Mouse (Mus musculus) forebrain, embryonic 15.5 days (tissue): ENCODE data around the gene Tmed8. TPM values are rescaled to one million over a fixed set of nuclear protein-coding genes. Genes with fewer than 3 reads are reported as not detected.
A peak's percentile ranks its signal among the peaks of the same experiment; 100 is the strongest.
"Not testable (repeated sequence)": the region's sequence is repeated elsewhere in the genome, so short reads cannot be mapped to it uniquely, and the experiment has no call there.

ENCODE experiments used
- ATAC-seq: fragments of 200-750 bp; cut with Nextera tagmentation; replicated peaks from 2 replicates; pipeline ENCODE4 v1.8.0; 2017; ENCODE audit warnings: mild to moderate bottlenecking, moderate TSS enrichment, moderate library complexity
- H3K27ac ChIP-seq: fragments of 300-500 bp; sonication (generic); replicated peaks from 2 replicates; pipeline ENCODE4 v1.5.1; 2015; ENCODE audit warnings: mild to moderate bottlenecking, inconsistent platforms
- H3K27me3 ChIP-seq: fragments of 300-500 bp; sonication (generic); 2 replicates; pipeline ENCODE4 v1.6.1; 2015; ENCODE audit warnings: inconsistent platforms
- H3K36me3 ChIP-seq: fragments of 300-500 bp; sonication (generic); 2 replicates; pipeline ENCODE4 v1.6.1; 2015; ENCODE audit warnings: mild to moderate bottlenecking, inconsistent platforms
- H3K4me1 ChIP-seq: fragments of 300-500 bp; sonication (generic); 2 replicates; pipeline ENCODE4 v1.6.1; 2015; ENCODE audit warnings: inconsistent platforms
- H3K4me2 ChIP-seq: fragments of 300-500 bp; sonication (generic); replicated peaks from 2 replicates; pipeline ENCODE4 v1.6.1; 2015; ENCODE audit warnings: mild to moderate bottlenecking, inconsistent platforms
- H3K4me3 ChIP-seq: fragments of 300-500 bp; sonication (generic); 2 replicates; pipeline ENCODE4 v1.5.1; 2015; ENCODE audit warnings: mild to moderate bottlenecking, inconsistent platforms
- H3K9ac ChIP-seq: fragments of 300-500 bp; sonication (generic); replicated peaks from 2 replicates; pipeline ENCODE4 v1.6.1; 2015; ENCODE audit warnings: mild to moderate bottlenecking, inconsistent platforms
- H3K9me3 ChIP-seq: fragments of 300-500 bp; sonication (generic); 2 replicates; pipeline ENCODE4 v1.6.1; 2016; ENCODE audit warnings: inconsistent platforms
- WGBS: fragments of 180-500 bp; shearing (Covaris S2); methylation state at CpG from one replicate; pipeline ENCODE4 v1.1.7; 2015; ENCODE audit warnings: mixed read lengths; 5-methylcytosine and 5-hydroxymethylcytosine counted together
- polyA plus RNA-seq: library from polyadenylated mRNA; unstranded; fragments of >200 nt; fragmentation: Nextera tagmentation; extraction: Ambion mirVana; gene quantifications from 2 replicates; pipeline ENCODE4 v1.2.1, GENCODE M21; 2015

Gene Tmed8
- polyA plus RNA-seq = 3.6 TPM in 2 replicates

DNA sequence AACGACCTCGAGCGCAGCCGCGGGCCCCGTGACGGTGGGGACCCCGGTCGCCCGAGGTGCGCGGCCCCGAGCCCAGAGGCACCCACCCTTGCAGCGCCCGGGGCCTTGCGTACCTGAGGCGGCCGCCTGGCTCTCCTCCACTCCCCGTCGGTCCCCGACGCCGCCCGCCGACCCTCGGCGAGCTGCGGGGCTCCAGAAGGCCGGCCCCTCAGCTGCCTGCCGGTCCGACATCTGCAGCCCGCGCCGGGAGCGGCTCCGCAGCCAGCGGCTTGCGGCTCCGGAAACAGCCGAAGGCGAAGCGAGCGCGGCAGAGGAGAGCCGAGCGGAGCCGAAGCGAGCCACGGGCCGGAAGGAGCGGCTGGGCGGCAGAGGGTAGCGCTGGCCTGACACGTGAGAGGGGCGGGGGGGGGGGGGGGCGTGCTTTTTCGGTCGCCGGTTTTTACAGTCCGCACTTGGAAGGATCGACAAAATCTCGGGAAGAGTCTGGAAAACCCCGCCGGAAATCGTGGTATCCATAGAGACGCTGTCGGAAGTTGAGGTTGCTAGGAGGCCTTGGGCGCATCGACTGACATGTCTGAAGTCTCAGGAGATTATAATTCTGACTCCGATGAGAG lies at the start of gene Tmed8:
Tmed8 (minus strand) TSS at position 482 of the 614 bp plus-strand sequence.
- Histone ChIP-seq H3K4me2 (peak within 1 kb of the TSS; percentile 69), H3K9ac (peak within 1 kb of the TSS; percentile 88), H3K27ac (peak within 1 kb of the TSS; percentile 95), H3K36me3 (no peaks in the 10 kb centered on the region), H3K4me3 (peak within 1 kb of the TSS; percentile 81), H3K27me3 (no peaks in the 10 kb centered on the region), H3K9me3 (no peaks in the 10 kb centered on the region), H3K4me1 (peaks cover 18% of the 10 kb centered on the region)
- peak; percentile 98 for ATAC-seq
- WGBS = under 1% methylated on average over 57 of the region's 70 CpGs

GRCm38 (mm10) chr12:87238632-87239031 lies 38.4 kb upstream of the Tmed8 start, which contains the start of gene Noxred1:
Gene Noxred1 (minus strand): TSS chr12:87238732.
- Histone ChIP-seq H3K4me2 (no peak within 1 kb of the TSS), H3K27me3 (no peaks in the 10 kb centered on the region), H3K36me3 (peaks cover 54% of the 10 kb centered on the region), H3K27ac (no peak within 1 kb of the TSS), H3K4me1 (no peaks in the 10 kb centered on the region), H3K9me3 (no peaks in the 10 kb centered on the region), H3K4me3 (no peak within 1 kb of the TSS), H3K9ac (no peak within 1 kb of the TSS)
- WGBS = 82% methylated on average over 1 of the region's 1 CpGs
- no peak for ATAC-seq

- 91% methylated on average over 5 of the region's 5 CpGs for WGBS
- Histone ChIP-seq H3K27me3 (no peaks in the 10 kb centered on the region), H3K4me3 (no peak overlapping the region), H3K36me3 (peaks cover 42% of the 10 kb centered on the region), H3K9me3 (no peaks in the 10 kb centered on the region), H3K9ac (no peak overlapping the region), H3K4me2 (no peak overlapping the region), H3K27ac (no peak overlapping the region), H3K4me1 (no peaks in the 10 kb centered on the region)
- ATAC-seq = no peak
Measured at GRCm38 (mm10) chr12:87236882-87237483, 36.7 kb upstream of the Tmed8 start.

DNA sequence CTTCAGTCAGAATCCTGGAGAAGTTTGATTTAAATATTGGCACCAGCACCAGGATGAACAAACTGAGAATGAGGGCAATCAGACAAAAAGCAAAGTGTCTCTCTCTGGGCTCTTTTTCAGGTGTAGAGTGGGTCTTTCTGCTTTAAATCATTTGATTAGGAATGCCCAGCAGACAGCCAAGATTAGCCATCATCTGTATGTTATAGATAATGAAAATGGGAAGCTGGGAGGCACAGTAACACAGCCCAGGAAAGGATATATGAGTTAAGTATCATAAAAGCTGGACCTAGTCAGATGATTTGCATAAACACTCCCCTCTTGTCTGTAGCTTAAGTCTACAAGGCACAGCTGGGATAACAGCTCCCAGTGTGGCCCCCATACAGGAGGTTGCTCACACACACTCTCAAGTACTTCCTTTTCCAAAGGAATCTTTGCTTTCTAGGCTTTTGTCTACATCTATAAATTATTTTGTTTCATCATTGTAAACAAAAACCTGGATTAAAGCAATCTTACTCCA lies 30.2 kb upstream of the Tmed8 start:
- no peak overlapping the region for H3K4me2 ChIP-seq
- H3K9ac ChIP-seq = no peak overlapping the region
- H3K4me3 ChIP-seq = no peak overlapping the region
- H3K27me3 ChIP-seq = no peaks in the 10 kb centered on the region
- no peak overlapping the region for H3K27ac ChIP-seq
- no peaks in the 10 kb centered on the region for H3K9me3 ChIP-seq
- no peaks in the 10 kb centered on the region for H3K36me3 ChIP-seq
- no peaks in the 10 kb centered on the region for H3K4me1 ChIP-seq
- ATAC-seq = no peak

DNA sequence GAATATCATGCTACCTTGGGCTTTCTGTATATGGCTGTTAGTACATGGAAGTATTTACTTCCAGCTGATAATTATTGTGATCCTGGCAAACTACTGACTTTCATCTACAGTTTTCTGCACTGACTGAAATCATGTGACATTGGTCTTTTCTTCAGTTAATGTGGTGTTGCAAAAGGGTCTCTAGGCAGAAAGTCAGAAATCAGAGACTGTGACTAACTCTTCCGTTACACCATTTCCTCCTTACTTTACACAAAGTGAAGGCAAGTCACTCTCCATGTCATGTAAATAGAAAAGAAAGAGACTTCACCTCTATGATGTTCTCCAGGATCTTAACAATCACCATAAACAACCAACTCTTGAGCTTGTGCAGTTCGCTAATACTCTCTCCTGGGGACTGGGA lies 29.4 kb upstream of the Tmed8 start:
- 92% methylated on average over 2 of the region's 2 CpGs for WGBS
- Histone ChIP-seq H3K9me3 (no peaks in the 10 kb centered on the region), H3K27me3 (no peaks in the 10 kb centered on the region)

GRCm38 (mm10) chr12:87226801-87227200 lies 26.5 kb upstream of the Tmed8 start:
- WGBS = 84% methylated on average over 7 of the region's 7 CpGs

More for the DNA sequence above, 29.4 kb upstream of the Tmed8 start:
- Histone ChIP-seq H3K9ac (no peak overlapping the region), H3K4me1 (no peaks in the 10 kb centered on the region), H3K27ac (no peak overlapping the region), H3K4me3 (no peak overlapping the region), H3K4me2 (no peak overlapping the region), H3K36me3 (no peaks in the 10 kb centered on the region)
- ATAC-seq = no peak

DNA sequence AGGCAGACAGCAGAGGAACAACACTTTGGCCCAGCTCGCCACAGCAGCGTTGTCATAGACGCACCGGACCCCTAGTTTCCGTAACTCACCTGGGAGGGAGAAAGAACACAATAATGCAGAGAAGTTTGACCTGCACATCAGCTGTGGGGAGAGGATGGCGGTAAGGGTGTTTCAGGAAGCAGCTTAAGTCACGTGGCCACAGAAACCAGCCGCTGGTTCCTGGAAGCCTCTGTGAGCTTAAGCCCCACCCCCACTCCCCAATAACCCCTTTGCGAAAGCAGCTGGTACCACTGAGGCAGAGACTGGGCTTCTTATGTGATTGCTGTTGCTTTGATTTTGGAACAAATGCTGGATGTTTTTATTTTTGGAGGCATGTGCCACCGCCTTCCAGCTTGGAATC lies 24.7 kb upstream of the Tmed8 start:
- no peak for ATAC-seq
- no peak overlapping the region for H3K9ac ChIP-seq
- H3K4me3 ChIP-seq = no peak overlapping the region
- WGBS = 74% methylated on average over 10 of the region's 10 CpGs
- no peaks in the 10 kb centered on the region for H3K27me3 ChIP-seq
- H3K27ac ChIP-seq = no peak overlapping the region
- no peaks in the 10 kb centered on the region for H3K36me3 ChIP-seq
- no peak overlapping the region for H3K4me2 ChIP-seq
- H3K9me3 ChIP-seq = no peaks in the 10 kb centered on the region
- H3K4me1 ChIP-seq = no peaks in the 10 kb centered on the region

More at GRCm38 (mm10) chr12:87226801-87227200, 26.5 kb upstream of the Tmed8 start:
- H3K27me3 ChIP-seq = no peaks in the 10 kb centered on the region
- H3K9me3 ChIP-seq = no peaks in the 10 kb centered on the region
- H3K4me3 ChIP-seq = no peak overlapping the region
- no peak overlapping the region for H3K4me2 ChIP-seq
- H3K9ac ChIP-seq = no peak overlapping the region
- no peak for ATAC-seq
- H3K36me3 ChIP-seq = no peaks in the 10 kb centered on the region
- no peak overlapping the region for H3K27ac ChIP-seq
- H3K4me1 ChIP-seq = no peaks in the 10 kb centered on the region

DNA sequence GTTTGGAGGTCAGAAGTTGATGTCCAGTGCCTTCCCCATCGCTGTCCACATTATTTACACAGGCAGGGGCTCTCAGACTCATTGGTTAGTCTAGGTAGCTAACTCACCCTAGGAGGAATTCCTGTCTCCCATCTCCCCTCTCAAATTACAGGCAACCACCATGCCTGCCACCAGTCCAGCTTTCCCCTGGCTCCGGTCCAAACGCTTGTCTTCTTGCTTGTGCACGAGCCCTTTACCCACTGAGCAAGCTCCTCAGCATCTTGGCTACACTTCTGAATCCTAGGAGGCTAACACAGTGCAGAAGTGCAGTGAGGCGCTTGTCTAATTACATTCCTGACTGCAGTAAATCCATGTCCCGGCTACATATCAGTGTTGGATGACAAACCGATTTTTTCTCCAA lies 19.1 kb upstream of the Tmed8 start:
- no peak for ATAC-seq
- H3K9ac ChIP-seq = no peak overlapping the region
- no peaks in the 10 kb centered on the region for H3K36me3 ChIP-seq
- 62% methylated on average over 7 of the region's 7 CpGs for WGBS
- no peaks in the 10 kb centered on the region for H3K9me3 ChIP-seq
- no peaks in the 10 kb centered on the region for H3K27me3 ChIP-seq
- no peak overlapping the region for H3K4me2 ChIP-seq
- H3K4me1 ChIP-seq = no peaks in the 10 kb centered on the region
- no peak overlapping the region for H3K4me3 ChIP-seq
- no peak overlapping the region for H3K27ac ChIP-seq

- Histone ChIP-seq H3K36me3 (no peaks in the 10 kb centered on the region), H3K4me2 (no peak overlapping the region), H3K27me3 (no peaks in the 10 kb centered on the region)
Measured at GRCm38 (mm10) chr12:87217596-87217995, 17.3 kb upstream of the Tmed8 start.

GRCm38 (mm10) chr12:87216053-87216452 lies 15.8 kb upstream of the Tmed8 start:
- Histone ChIP-seq H3K9me3 (no peaks in the 10 kb centered on the region), H3K27ac (no peak overlapping the region), H3K27me3 (no peaks in the 10 kb centered on the region), H3K4me2 (no peak overlapping the region), H3K4me1 (no peaks in the 10 kb centered on the region), H3K36me3 (no peaks in the 10 kb centered on the region), H3K9ac (no peak overlapping the region), H3K4me3 (no peak overlapping the region)
- 71% methylated on average over 2 of the region's 2 CpGs for WGBS
- no peak for ATAC-seq

More at GRCm38 (mm10) chr12:87217596-87217995, 17.3 kb upstream of the Tmed8 start:
- H3K9ac ChIP-seq = no peak overlapping the region
- no peak overlapping the region for H3K4me3 ChIP-seq
- no peaks in the 10 kb centered on the region for H3K9me3 ChIP-seq
- no peak for ATAC-seq
- H3K4me1 ChIP-seq = no peaks in the 10 kb centered on the region
- no peak overlapping the region for H3K27ac ChIP-seq

DNA sequence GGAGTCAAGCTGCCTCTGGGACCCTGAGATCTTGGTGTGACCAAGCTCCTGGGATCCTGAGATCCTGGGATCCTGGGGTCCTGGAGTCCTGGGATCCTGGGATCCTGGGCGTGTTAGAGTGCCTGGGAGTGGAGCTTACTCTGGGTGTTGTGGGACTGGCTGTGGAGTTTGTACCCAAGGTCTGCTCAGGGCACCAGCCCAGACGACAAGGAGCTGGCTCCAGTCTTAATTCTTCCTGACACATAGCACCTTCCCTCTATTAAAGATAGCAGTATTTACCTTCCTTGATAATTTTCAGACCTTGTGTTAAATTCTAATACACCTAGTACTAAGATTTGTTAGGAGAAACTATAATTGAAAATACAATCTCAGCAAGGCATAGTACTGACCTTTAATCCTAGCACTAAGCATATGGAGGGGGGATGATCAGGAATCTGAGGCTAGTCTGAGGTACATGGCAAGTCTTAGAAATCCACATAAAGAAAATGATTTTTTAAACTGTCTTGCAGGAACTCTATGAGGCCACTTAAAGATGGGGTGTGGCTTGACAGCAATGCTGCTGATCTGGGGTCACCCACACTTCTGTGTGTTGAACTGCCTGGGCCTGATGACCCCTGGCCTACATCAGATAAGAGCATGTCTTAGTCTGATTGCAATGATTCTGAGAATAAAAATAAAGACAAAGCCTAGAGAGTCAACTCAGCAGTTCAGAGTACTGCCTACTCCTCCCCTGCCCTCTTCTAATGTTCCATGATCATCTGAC lies 12.8 kb upstream of the Tmed8 start:
- Histone ChIP-seq H3K4me1 (no peaks in the 10 kb centered on the region), H3K9ac (no peak overlapping the region), H3K4me3 (no peak overlapping the region), H3K4me2 (no peak overlapping the region), H3K36me3 (no peaks in the 10 kb centered on the region), H3K27ac (no peak overlapping the region), H3K9me3 (no peaks in the 10 kb centered on the region), H3K27me3 (no peaks in the 10 kb centered on the region)
- WGBS = 74% methylated on average over 2 of the region's 2 CpGs
- ATAC-seq = no peak

GRCm38 (mm10) chr12:87205789-87206188 lies 5.5 kb upstream of the Tmed8 start:
- not testable (repeated sequence) for H3K9me3 ChIP-seq, H3K4me2 ChIP-seq, H3K36me3 ChIP-seq, H3K27ac ChIP-seq, H3K27me3 ChIP-seq, H3K4me3 ChIP-seq, H3K4me1 ChIP-seq, ATAC-seq, H3K9ac ChIP-seq
- 92% methylated on average over 5 of the region's 5 CpGs for WGBS
